Mouse (Mus musculus) intestine, embryonic 15.5 days (tissue): ENCODE data around the gene Plekhg5. TPM values are rescaled to one million over a fixed set of nuclear protein-coding genes. Genes with fewer than 3 reads are reported as not detected.
"Not testable (repeated sequence)": the region's sequence is repeated elsewhere in the genome, so short reads cannot be mapped to it uniquely, and the experiment has no call there.

Experiments
- ATAC-seq: fragments of 200-750 bp; cut with Nextera tagmentation; 2 replicates; pipeline ENCODE4 v1.8.0; 2017; ENCODE audit warnings: moderate TSS enrichment, moderate library complexity
- H3K27ac ChIP-seq: fragments of 300-500 bp; sonication (generic); 2 replicates; pipeline ENCODE4 v1.5.1; 2015; ENCODE audit warnings: mild to moderate bottlenecking, inconsistent platforms
- H3K27me3 ChIP-seq: fragments of 300-500 bp; sonication (generic); replicated peaks from 2 replicates; pipeline ENCODE4 v1.6.1; 2015; ENCODE audit warnings: inconsistent platforms
- H3K36me3 ChIP-seq: fragments of 300-500 bp; sonication (generic); 2 replicates; pipeline ENCODE4 v1.6.1; 2015; ENCODE audit warnings: inconsistent platforms
- H3K4me1 ChIP-seq: fragments of 300-500 bp; sonication (generic); replicated peaks from 2 replicates; pipeline ENCODE4 v1.6.1; 2015; ENCODE audit warnings: inconsistent platforms
- H3K4me2 ChIP-seq: fragments of 300-500 bp; sonication (generic); replicated peaks from 2 replicates; pipeline ENCODE4 v1.6.1; 2015; ENCODE audit warnings: mild to moderate bottlenecking, inconsistent platforms
- H3K4me3 ChIP-seq: fragments of 300-500 bp; sonication (generic); replicated peaks from 2 replicates; pipeline ENCODE4 v1.5.1; 2015; ENCODE audit warnings: inconsistent platforms
- H3K9ac ChIP-seq: fragments of 300-500 bp; sonication (generic); 2 replicates; pipeline ENCODE4 v1.6.1; 2015; ENCODE audit warnings: inconsistent platforms
- H3K9me3 ChIP-seq: fragments of 300-500 bp; sonication (generic); 2 replicates; pipeline ENCODE4 v1.6.1; 2016; ENCODE audit warnings: inconsistent platforms
- WGBS: fragments of 180-500 bp; shearing (Covaris S2); methylation state at CpG from one replicate; pipeline ENCODE4 v1.1.7; 2015; 5-methylcytosine and 5-hydroxymethylcytosine counted together
- polyA plus RNA-seq: library from polyadenylated mRNA; unstranded; fragments of >200 nt; fragmentation: Nextera tagmentation; extraction: Ambion mirVana; gene quantifications from 2 replicates; pipeline ENCODE4 v1.2.1, GENCODE M21; 2015

Gene Plekhg5
- 11.0 and 12.9 TPM in 2 replicates for polyA plus RNA-seq

GRCm38 (mm10) chr4:152072121-152072601 lies at the start of gene Plekhg5:
Plekhg5 (plus strand) TSS chr4:152072498.
- WGBS: 69% methylated on average over 10 of the region's 10 CpGs
- H3K27me3 ChIP-seq: no peaks in the 10 kb centered on the region
- peaks cover 7% of the 10 kb centered on the region for H3K4me1 ChIP-seq
- no peak within 1 kb of the TSS for H3K4me3 ChIP-seq
- ATAC-seq: peak; percentile 33; the same call in 1 of the 2 replicates
- H3K36me3 ChIP-seq: no peaks in the 10 kb centered on the region
- no peaks in the 10 kb centered on the region for H3K9me3 ChIP-seq
- H3K27ac ChIP-seq: no peak within 1 kb of the TSS
- H3K9ac ChIP-seq: no peak within 1 kb of the TSS
- H3K4me2 ChIP-seq: no peak within 1 kb of the TSS

- 86% methylated on average over 8 of the region's 8 CpGs for WGBS
- no peak for ATAC-seq
- Histone ChIP-seq H3K4me2 (no peak overlapping the region), H3K27ac (no peak overlapping the region), H3K9me3 (no peaks in the 10 kb centered on the region), H3K9ac (no peak overlapping the region), H3K27me3 (no peaks in the 10 kb centered on the region), H3K4me1 (peaks cover 37% of the 10 kb centered on the region), H3K4me3 (no peak overlapping the region), H3K36me3 (peaks cover 44% of the 10 kb centered on the region)
Observed at GRCm38 (mm10) chr4:152022506-152022905, 49.8 kb upstream of the Plekhg5 start.

GRCm38 (mm10) chr4:152024525-152024924 lies 47.8 kb upstream of the Plekhg5 start:
- WGBS: 90% methylated on average over 11 of the region's 11 CpGs
- Histone ChIP-seq H3K36me3 (peaks cover 33% of the 10 kb centered on the region), H3K4me3 (no peak overlapping the region), H3K9me3 (no peaks in the 10 kb centered on the region), H3K27ac (no peak overlapping the region), H3K9ac (no peak overlapping the region), H3K4me2 (no peak overlapping the region), H3K27me3 (no peaks in the 10 kb centered on the region), H3K4me1 (peaks cover 48% of the 10 kb centered on the region)
- ATAC-seq: no peak

GRCm38 (mm10) chr4:152026751-152027508 lies 45.4 kb upstream of the Plekhg5 start:
- ATAC-seq: peak; percentile 73
- Histone ChIP-seq H3K9me3 (no peaks in the 10 kb centered on the region), H3K36me3 (peaks cover 10% of the 10 kb centered on the region; the same call in 1 of the 2 replicates), H3K9ac (peak overlapping the region; percentile 87), H3K4me1 (peaks cover 48% of the 10 kb centered on the region), H3K4me3 (peak overlapping the region; percentile 81), H3K4me2 (peak overlapping the region; percentile 97), H3K27ac (peak overlapping the region; percentile 58), H3K27me3 (no peaks in the 10 kb centered on the region)
- 1% methylated on average over 41 of the region's 41 CpGs for WGBS

- H3K4me3 ChIP-seq: peak within 1 kb of the TSS; percentile 81
- H3K27me3 ChIP-seq: no peaks in the 10 kb centered on the region
- peaks cover 8% of the 10 kb centered on the region; the same call in 1 of the 2 replicates for H3K36me3 ChIP-seq
- H3K4me2 ChIP-seq: peak within 1 kb of the TSS; percentile 97
- peaks cover 48% of the 10 kb centered on the region for H3K4me1 ChIP-seq
- under 1% methylated on average over 35 of the region's 35 CpGs for WGBS
- no peaks in the 10 kb centered on the region for H3K9me3 ChIP-seq
- peak within 1 kb of the TSS; percentile 58 for H3K27ac ChIP-seq
- peak; percentile 99 for ATAC-seq
- H3K9ac ChIP-seq: peak within 1 kb of the TSS; percentile 87
Observed at GRCm38 (mm10) chr4:152027524-152027923, 44.8 kb upstream of the Plekhg5 start, which contains the start of gene Zbtb48. Zbtb48 (minus strand) TSS chr4:152027671.

- Histone ChIP-seq H3K4me1 (peaks cover 45% of the 10 kb centered on the region), H3K9ac (peak overlapping the region; percentile 87), H3K4me2 (peak overlapping the region; percentile 97), H3K9me3 (no peaks in the 10 kb centered on the region), H3K27me3 (no peaks in the 10 kb centered on the region), H3K36me3 (peaks cover under 1% of the 10 kb centered on the region; the same call in 1 of the 2 replicates), H3K27ac (no peak overlapping the region), H3K4me3 (peak overlapping the region; percentile 81; the same call in 1 of the 2 replicates)
- WGBS: 62% methylated on average over 15 of the region's 15 CpGs
- ATAC-seq: no peak
Observed at GRCm38 (mm10) chr4:152028456-152028855, 43.8 kb upstream of the Plekhg5 start.

- Histone ChIP-seq H3K4me2 (no peak overlapping the region), H3K9me3 (no peaks in the 10 kb centered on the region), H3K4me1 (peaks cover 39% of the 10 kb centered on the region), H3K36me3 (no peaks in the 10 kb centered on the region), H3K9ac (no peak overlapping the region; the same call in 1 of the 2 replicates), H3K27ac (no peak overlapping the region), H3K4me3 (no peak overlapping the region), H3K27me3 (no peaks in the 10 kb centered on the region)
- ATAC-seq: no peak
- 44% methylated on average over 5 of the region's 5 CpGs for WGBS
Observed at GRCm38 (mm10) chr4:152029087-152029486, 43.2 kb upstream of the Plekhg5 start.

GRCm38 (mm10) chr4:152029997-152030396 lies 42.3 kb upstream of the Plekhg5 start:
- Histone ChIP-seq H3K9me3 (no peaks in the 10 kb centered on the region), H3K27me3 (no peaks in the 10 kb centered on the region), H3K4me1 (peaks cover 31% of the 10 kb centered on the region), H3K9ac (no peak overlapping the region), H3K4me3 (no peak overlapping the region), H3K36me3 (no peaks in the 10 kb centered on the region), H3K27ac (no peak overlapping the region), H3K4me2 (no peak overlapping the region)
- no peak for ATAC-seq
- WGBS: 74% methylated on average over 4 of the region's 4 CpGs

GRCm38 (mm10) chr4:152032922-152033321 lies 39.4 kb upstream of the Plekhg5 start:
- Histone ChIP-seq H3K9me3 (no peaks in the 10 kb centered on the region), H3K4me3 (no peak overlapping the region), H3K27me3 (no peaks in the 10 kb centered on the region), H3K36me3 (no peaks in the 10 kb centered on the region), H3K4me1 (peaks cover 8% of the 10 kb centered on the region), H3K27ac (no peak overlapping the region), H3K4me2 (no peak overlapping the region), H3K9ac (no peak overlapping the region)
- ATAC-seq: peak; percentile 61
- WGBS: 82% methylated on average over 13 of the region's 13 CpGs

- not testable (repeated sequence) for H3K36me3 ChIP-seq
- WGBS: 92% methylated on average over 6 of the region's 6 CpGs
Observed at GRCm38 (mm10) chr4:152036464-152036863, 35.8 kb upstream of the Plekhg5 start.

GRCm38 (mm10) chr4:152038225-152038984 lies 33.9 kb upstream of the Plekhg5 start, which contains the start of gene Tas1r1:
Tas1r1 (minus strand) TSS chr4:152038568.
- Histone ChIP-seq H3K4me1 (peaks cover 9% of the 10 kb centered on the region), H3K9me3 (no peaks in the 10 kb centered on the region), H3K9ac (peak within 1 kb of the TSS; percentile 88), H3K4me2 (peak within 1 kb of the TSS; percentile 83), H3K27me3 (no peaks in the 10 kb centered on the region), H3K27ac (0 out of 2 replicates have a peak within 1 kb of the TSS, but pooled peaks have one; percentile 30), H3K36me3 (peaks cover 19% of the 10 kb centered on the region), H3K4me3 (peak within 1 kb of the TSS; percentile 100)
- 44% methylated on average over 10 of the region's 10 CpGs for WGBS
- no peak for ATAC-seq

More at GRCm38 (mm10) chr4:152036464-152036863, 35.8 kb upstream of the Plekhg5 start:
- not testable (repeated sequence) for H3K9me3 ChIP-seq, H3K4me2 ChIP-seq, H3K9ac ChIP-seq, ATAC-seq, H3K27me3 ChIP-seq, H3K4me1 ChIP-seq, H3K4me3 ChIP-seq, H3K27ac ChIP-seq
